Mouse (Mus musculus) kidney, postnatal 0 days (tissue): ENCODE data around the gene Xirp1. TPM values are rescaled to one million over a fixed set of nuclear protein-coding genes. Genes with fewer than 3 reads are reported as not detected.

ENCODE experiments used
- ATAC-seq: fragments of 200-750 bp; cut with Nextera tagmentation; replicated peaks from 2 replicates; pipeline ENCODE4 v1.8.0; 2017; ENCODE audit warnings: low read depth, moderate number of reproducible peaks, moderate TSS enrichment, moderate library complexity; ENCODE audit not compliant: low FRiP score
- DNase-seq: peaks from one replicate; pipeline ENCODE4 v3.0.0-alpha.2; 2016; ENCODE audit warnings: low spot score
- H3K27ac ChIP-seq: fragments of 300-500 bp; sonication (generic); 2 replicates; pipeline ENCODE4 v1.5.1; 2014; ENCODE audit warnings: mild to moderate bottlenecking
- H3K27me3 ChIP-seq: fragments of 300-500 bp; sonication (generic); 2 replicates; pipeline ENCODE4 v1.6.1; 2014; ENCODE audit warnings: low read length, mixed read lengths; ENCODE audit not compliant: insufficient read depth
- H3K36me3 ChIP-seq: fragments of 300-500 bp; sonication (generic); 2 replicates; pipeline ENCODE4 v1.6.1; 2014; ENCODE audit warnings: low read length, mixed read lengths; ENCODE audit not compliant: insufficient read depth
- H3K4me1 ChIP-seq: fragments of 300-500 bp; sonication (generic); replicated peaks from 2 replicates; pipeline ENCODE4 v1.6.1; 2014; ENCODE audit warnings: antibody characterized with exemption, low read length, mixed read lengths; ENCODE audit not compliant: insufficient read depth
- H3K4me2 ChIP-seq: fragments of 300-500 bp; sonication (generic); 2 replicates; pipeline ENCODE4 v1.6.1; 2014; ENCODE audit warnings: mild to moderate bottlenecking, low read length, moderate library complexity, mixed read lengths
- H3K4me3 ChIP-seq: fragments of 300-500 bp; sonication (generic); replicated peaks from 2 replicates; pipeline ENCODE4 v1.5.1; 2014; ENCODE audit warnings: low read depth, low read length
- H3K9ac ChIP-seq: fragments of 300-500 bp; sonication (generic); 2 replicates; pipeline ENCODE4 v1.6.1; 2014; ENCODE audit warnings: low read depth, low read length
- H3K9me3 ChIP-seq: fragments of 300-500 bp; sonication (generic); replicated peaks from 2 replicates; pipeline ENCODE4 v1.6.1; 2016; ENCODE audit warnings: low read length, inconsistent platforms, mixed read lengths
- CTCF ChIP-seq: IDR thresholded peaks from 2 replicates; pipeline ENCODE4 v1.5.1; 2016; ENCODE audit warnings: antibody characterized with exemption, low read depth, mild to moderate bottlenecking, moderate library complexity
- WGBS: fragments of 180-500 bp; shearing (Covaris S2); extraction: QIAGEN DNeasy Blood & Tissue Kit; methylation state at CpG from one replicate; pipeline ENCODE4 v1.1.7; 2014; 5-methylcytosine and 5-hydroxymethylcytosine counted together
- polyA plus RNA-seq: library from polyadenylated mRNA; unstranded; fragments of >200 nt; fragmentation: Nextera tagmentation; extraction: Ambion mirVana; gene quantifications from 2 replicates; pipeline ENCODE4 v1.2.1, GENCODE M21; 2015

The Xirp1 gene
- polyA plus RNA-seq, 1 experiment from 2014 or later = 0.16 TPM

- 77% methylated on average over 10 of the region's 10 CpGs for WGBS
- no peaks in the 10 kb centered on the region for H3K27me3 ChIP-seq
These were observed 37.4 kb downstream of the Xirp1 start for GRCm38 (mm10) chr9:119985881-119986574.

GRCm38 (mm10) chr9:119984536-119985011, 38.8 kb downstream of the Xirp1 start, which contains the start of gene Csrnp1:
Gene Csrnp1 (minus strand): TSS chr9:119984658.
- DNase-seq (peak; percentile 61), ATAC-seq (0 out of 2 replicates have a peak, but pooled peaks have one; percentile 1)
- peak within 1 kb of the TSS; percentile 96 for H3K27ac ChIP-seq
- WGBS = 12% methylated on average over 14 of the region's 14 CpGs
- H3K4me3 ChIP-seq = peak within 1 kb of the TSS; percentile 84
- no peaks in the 10 kb centered on the region for H3K9me3 ChIP-seq
- H3K4me1 ChIP-seq = peaks cover 27% of the 10 kb centered on the region
- H3K36me3 ChIP-seq = no peaks in the 10 kb centered on the region
- no peak for TF ChIP-seq CTCF
- H3K9ac ChIP-seq = peak within 1 kb of the TSS; percentile 84
- H3K4me2 ChIP-seq = peak within 1 kb of the TSS; percentile 91
- H3K27me3 ChIP-seq = no peaks in the 10 kb centered on the region

More at GRCm38 (mm10) chr9:119985881-119986574, 37.4 kb downstream of the Xirp1 start:
- H3K4me3 ChIP-seq = no peak overlapping the region
- no peak overlapping the region for H3K4me2 ChIP-seq
- H3K9ac ChIP-seq = no peak overlapping the region
- H3K4me1 ChIP-seq = peaks cover 19% of the 10 kb centered on the region; the same call in 1 of the 2 replicates
- no peak overlapping the region for H3K27ac ChIP-seq
- DNase-seq (no peak), ATAC-seq (no peak)
- no peaks in the 10 kb centered on the region for H3K36me3 ChIP-seq
- H3K9me3 ChIP-seq = no peaks in the 10 kb centered on the region
- TF ChIP-seq CTCF = no peak

GRCm38 (mm10) chr9:119983585-119984535, 39.5 kb downstream of the Xirp1 start:
- Histone ChIP-seq H3K27me3 (no peaks in the 10 kb centered on the region), H3K4me1 (peaks cover 34% of the 10 kb centered on the region), H3K9me3 (no peaks in the 10 kb centered on the region), H3K4me2 (peak overlapping the region; percentile 91), H3K36me3 (no peaks in the 10 kb centered on the region), H3K27ac (peak overlapping the region; percentile 96), H3K4me3 (peak overlapping the region; percentile 84), H3K9ac (peak overlapping the region; percentile 84)
- DNase-seq = peak; percentile 92
- peak; percentile 75 for ATAC-seq
- no peak for TF ChIP-seq CTCF
- 2% methylated on average over 73 of the region's 79 CpGs for WGBS

GRCm38 (mm10) chr9:119982956-119983551, 40.3 kb downstream of the Xirp1 start:
- Histone ChIP-seq H3K4me3 (peak overlapping the region; percentile 84), H3K27me3 (no peaks in the 10 kb centered on the region), H3K9ac (peak overlapping the region; percentile 84), H3K27ac (peak overlapping the region; percentile 96), H3K36me3 (no peaks in the 10 kb centered on the region), H3K4me1 (peaks cover 42% of the 10 kb centered on the region), H3K4me2 (peak overlapping the region; percentile 91), H3K9me3 (no peaks in the 10 kb centered on the region)
- ATAC-seq (peak; percentile 22), DNase-seq (no peak)
- no peak for TF ChIP-seq CTCF
- WGBS = under 1% methylated on average over 46 of the region's 48 CpGs

- Histone ChIP-seq H3K36me3 (no peaks in the 10 kb centered on the region), H3K4me2 (peak overlapping the region; percentile 91), H3K27ac (peak overlapping the region; percentile 96), H3K9ac (peak overlapping the region; percentile 84), H3K4me1 (peaks cover 50% of the 10 kb centered on the region), H3K27me3 (no peaks in the 10 kb centered on the region), H3K9me3 (no peaks in the 10 kb centered on the region), H3K4me3 (peak overlapping the region; percentile 84)
- ATAC-seq (peak; percentile 27), DNase-seq (peak; percentile 67)
- peak; percentile 63 for TF ChIP-seq CTCF
- 3% methylated on average over 11 of the region's 11 CpGs for WGBS
These were observed 41.1 kb downstream of the Xirp1 start for GRCm38 (mm10) chr9:119982241-119982811.
